Mouse (Mus musculus) T-helper 1 cell (primary cell): ENCODE data around the gene Cldn4.

ENCODE experiments used
- in situ Hi-C: fragments of 300-600 bp; cut with MboI, MseI; formaldehyde crosslinking; loops from one replicate; pipeline ENCODE4 v1.15.1; 2025; ENCODE audit warnings: high pct_unique_total_duplicates

Cldn4 gene

DNA sequence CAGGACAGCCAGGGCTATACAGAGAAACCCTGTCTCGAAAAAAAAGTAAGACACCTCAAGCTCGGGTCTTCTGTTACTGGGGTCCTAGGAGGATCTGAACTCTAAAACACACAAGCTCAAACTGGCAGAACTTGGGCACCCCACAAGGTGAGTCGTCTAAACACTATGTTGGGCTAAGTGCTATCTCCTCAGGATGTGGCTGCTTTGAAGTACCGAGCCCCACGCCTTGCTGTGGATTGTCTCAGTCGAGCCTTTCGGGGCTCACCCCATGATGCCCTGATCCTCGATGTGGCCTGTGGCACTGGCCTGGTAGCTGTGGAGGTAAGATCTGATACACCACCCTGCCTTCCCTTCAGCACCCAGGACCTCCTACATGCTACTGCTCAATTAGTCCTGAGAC lies 13.5 kb downstream of the Cldn4 start:
- in situ Hi-C loops, result no loop called here

DNA sequence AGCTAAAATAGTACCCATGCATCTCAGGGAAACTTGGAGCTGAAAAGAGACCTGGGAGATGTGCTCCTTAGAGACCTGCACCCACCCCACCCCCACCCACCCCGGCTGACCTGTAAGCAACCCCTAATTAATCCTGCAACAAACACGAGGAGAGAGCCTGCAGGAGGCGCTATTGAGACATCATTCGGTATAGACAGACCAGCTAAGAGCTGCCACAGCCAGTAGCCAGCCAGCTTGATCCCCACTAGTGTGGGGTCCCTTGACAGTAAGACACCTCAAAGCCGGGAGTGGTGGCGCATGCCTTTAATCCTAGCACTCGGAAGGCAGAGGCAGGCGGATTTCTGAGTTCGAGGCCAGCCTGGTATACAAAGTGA lies 13.8 kb downstream of the Cldn4 start:
- in situ Hi-C loops, result no loop called here

DNA sequence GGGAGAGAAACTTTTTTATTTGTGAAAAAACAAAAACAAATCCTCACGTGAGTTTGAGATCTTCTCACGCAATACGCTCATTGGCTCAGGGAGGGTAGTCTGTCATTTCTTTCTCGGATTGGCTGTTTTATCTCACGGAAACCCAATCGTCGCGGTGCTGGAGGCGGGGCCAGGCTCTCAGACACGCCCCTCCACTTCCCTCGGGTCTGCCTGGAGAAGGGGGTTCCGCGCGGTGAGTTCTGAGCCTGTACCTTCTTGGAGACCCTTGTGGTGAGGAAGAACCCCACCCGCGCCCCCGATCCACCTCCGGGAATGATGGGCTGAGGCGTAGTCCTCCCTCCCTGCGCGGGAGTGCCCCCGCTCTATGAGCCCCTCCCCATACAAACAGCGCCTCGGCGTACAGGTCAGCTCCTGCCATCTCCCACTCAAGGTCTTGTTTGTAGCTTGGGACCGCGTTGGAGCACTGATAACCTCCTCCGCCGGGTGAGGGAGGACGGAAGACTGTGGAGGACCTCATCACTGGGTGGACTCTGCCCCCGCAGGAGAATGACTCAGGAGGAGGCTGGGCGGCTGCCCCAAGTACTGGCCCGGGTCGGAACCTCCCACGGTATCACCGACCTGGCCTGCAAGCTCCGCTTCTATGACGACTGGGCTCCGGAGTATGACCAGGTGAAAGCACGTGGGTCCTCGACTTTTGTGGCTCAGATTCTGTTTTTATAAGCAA lies 14.4 kb downstream of the Cldn4 start, which contains the start of gene Mettl27:
Mettl27 (plus strand) TSS at position 190 of the 724 bp plus-strand sequence.
- in situ Hi-C loops, result no loop called here

DNA sequence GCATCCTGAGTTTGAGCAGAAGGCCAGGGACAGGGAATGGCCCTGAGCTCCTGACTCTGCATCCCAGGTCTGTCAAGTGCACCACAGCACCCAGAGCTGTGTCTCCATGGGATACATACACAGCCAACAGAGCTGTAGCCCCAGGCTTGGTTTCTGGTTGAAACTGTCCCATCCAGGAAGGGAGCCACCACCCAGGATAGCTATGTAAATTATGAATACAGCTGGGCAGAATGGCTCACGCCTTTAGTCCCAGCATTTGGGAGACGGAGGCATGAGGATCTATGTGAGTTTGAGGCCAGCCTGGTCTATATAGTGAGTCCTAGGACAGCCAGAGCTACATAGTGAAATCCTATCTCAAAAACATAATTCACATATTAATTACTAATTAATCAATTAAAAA lies 16.7 kb downstream of the Cldn4 start:
- in situ Hi-C loops, result no loop called here

DNA sequence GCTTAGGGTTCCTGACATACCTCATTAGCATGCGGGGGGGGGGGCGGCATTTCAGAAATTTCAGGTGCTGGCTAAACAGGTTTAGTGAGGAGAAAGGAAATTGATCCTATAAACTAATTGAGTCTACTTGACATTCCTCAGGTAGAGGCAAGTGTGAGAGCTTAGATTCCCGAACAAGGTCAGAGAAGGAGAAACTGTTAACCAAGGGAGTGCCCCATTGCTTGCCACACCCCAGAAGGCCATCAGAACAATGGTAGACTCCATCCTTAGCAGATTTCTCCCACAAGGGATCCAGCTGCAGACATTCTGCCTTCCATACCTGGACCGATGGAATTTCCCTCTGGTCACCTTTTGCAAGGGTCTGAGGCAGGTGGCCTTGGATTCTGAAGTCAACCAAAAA lies 20.0 kb downstream of the Cldn4 start:
- in situ Hi-C loops, result no loop called here

DNA sequence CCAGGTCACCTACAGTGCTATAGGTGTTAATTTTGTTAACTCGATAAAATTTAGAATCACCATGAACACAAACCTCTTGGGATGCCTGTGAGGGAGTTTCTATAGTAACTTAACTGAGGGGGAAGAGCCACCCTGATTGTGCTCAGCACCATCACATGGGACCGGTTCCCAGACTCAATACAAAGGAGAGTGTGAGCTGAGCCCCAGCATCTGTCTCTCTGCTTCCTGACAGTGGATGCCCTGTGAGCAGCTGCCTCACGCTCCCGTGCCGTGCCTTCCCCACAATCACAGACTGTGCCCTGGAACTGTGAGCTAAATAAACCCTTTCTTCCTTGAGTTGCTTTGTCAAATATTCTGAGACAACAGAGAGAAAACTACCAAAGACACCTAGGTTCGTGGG lies 23.6 kb downstream of the Cldn4 start:
- in situ Hi-C loops, result no loop called here

DNA sequence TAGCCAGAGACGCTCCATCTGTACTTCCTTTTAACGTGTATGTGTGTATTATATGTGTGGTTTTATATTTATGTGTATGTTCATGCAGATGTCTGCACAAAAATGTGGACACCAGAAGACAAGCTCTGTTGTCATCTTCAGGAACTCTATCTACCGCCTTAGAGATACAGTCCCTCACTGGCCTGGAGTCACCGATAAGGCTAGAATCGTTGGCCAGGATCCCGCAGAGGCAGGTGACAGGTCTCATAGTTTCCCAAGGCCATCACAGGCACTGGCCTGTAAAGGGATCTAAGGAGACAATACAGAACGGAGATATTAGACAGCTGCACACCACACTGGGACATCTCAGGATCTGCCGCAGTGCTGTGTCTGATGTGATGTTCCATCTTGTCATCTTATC lies 25.6 kb downstream of the Cldn4 start:
- in situ Hi-C loops, result no loop called here

DNA sequence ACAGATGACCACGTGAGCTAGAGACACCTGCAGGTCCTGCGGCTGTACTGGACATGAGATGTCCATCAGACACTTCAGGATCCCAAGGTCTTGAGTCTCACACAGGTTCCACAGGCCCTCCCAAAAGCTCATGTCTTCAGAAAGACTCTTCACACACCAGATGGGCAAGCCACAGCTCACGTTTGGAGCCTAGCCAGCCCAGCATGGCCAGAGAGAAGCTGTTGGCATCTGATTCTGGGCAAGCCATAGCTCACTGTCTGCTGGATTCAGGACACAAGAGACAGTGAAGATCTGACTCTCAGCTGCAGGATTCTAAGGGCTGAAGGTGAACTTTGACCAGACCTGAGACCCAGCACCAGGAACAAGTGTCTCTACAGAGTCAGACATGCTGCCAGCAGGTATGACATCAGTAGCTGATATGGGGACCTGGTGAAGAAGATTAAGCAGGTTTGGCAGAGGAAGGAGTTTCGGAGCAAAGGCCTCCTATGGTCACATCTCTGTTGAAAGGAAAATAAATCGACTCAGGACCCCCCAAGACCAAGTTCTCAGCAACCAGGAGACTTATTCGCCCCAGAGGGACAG lies 26.5 kb downstream of the Cldn4 start:
- in situ Hi-C loops, result no loop called here

DNA sequence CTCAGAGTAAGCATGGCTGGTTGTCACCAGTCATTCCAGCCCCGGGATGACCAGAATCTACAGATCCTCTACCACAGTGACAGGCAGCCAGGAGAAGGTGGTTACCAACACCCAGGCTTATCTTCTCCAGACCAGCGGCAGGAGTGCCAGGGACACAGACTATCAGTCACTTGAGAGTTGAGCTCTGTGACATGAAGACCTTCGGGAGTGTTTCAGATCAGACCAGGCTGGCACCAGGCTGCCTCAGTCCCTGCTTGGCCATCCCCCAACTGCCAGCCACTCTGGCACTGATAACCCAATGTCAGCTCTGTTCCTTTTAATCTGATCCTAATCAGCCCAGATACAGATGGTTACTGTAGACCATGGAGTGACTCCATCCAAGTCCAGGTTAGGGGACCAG lies 27.6 kb downstream of the Cldn4 start:
- in situ Hi-C loops, result loop anchor here (5.0 kb wide), 1 partner anchor 48 kb away; no protein-coding TSS in a partner anchor

DNA sequence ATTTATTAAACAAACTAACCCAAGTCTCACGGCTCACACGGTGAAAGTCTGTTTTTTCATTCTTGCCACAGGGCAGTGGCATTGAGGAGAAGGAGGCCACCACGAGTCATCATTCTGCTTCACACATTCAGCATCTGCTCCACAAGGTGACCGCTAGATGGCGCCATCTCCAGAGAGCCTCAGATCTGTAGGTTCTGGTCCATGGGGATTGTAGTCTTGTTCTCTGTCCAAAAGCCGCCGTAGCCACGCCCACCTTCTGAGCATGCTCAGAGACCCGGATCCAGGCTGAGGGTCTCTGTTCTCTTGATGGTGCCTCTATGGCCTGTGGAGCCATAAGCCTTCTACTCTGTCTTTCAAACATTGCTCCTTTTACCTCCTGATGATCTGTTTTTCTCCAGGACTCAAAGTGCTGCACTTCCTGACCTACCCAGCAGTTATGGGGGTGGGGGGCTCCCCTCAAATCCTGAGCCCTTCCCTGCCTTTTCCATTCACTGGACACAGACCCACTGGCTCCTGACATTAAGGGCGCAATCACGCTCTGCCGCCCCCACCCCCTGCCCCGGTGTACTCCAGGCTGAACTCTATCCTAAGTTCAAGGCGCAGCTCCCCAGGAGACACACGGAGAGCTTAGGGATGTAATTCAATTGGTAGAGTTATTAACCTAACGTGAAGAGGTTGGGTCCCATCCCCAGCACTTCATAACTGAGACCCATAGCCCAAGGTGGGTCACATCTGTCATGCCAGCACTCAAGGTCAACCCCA lies 28.5 kb downstream of the Cldn4 start:
- in situ Hi-C loops, result loop anchor here (5.0 kb wide), 1 partner anchor 49 kb away; no protein-coding TSS in a partner anchor

DNA sequence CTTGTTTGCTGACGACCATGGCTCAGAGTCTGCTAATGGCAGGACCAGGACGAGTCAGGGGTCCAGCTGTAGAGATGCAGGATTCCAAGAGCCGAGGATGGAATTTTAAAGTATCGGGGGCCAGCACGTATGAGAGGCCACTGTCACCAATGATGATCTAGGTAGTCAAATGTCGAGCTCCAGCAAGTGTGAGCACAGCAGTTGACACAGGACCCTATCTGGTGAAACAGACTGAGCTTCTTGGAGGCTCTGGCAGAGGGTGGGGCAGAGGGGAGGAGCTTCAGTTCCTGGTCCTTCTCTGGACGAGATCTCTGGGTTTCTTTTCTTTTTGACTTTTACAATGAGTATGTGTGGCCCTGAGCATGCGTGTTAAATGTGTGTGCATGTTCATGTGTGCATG lies 31.4 kb downstream of the Cldn4 start, which contains the start of gene Cldn13:
Cldn13 (minus strand) TSS at position 216 of the 400 bp plus-strand sequence.
- in situ Hi-C loops, result loop anchor here (5.0 kb wide), 1 partner anchor 52 kb away; no protein-coding TSS in a partner anchor

DNA sequence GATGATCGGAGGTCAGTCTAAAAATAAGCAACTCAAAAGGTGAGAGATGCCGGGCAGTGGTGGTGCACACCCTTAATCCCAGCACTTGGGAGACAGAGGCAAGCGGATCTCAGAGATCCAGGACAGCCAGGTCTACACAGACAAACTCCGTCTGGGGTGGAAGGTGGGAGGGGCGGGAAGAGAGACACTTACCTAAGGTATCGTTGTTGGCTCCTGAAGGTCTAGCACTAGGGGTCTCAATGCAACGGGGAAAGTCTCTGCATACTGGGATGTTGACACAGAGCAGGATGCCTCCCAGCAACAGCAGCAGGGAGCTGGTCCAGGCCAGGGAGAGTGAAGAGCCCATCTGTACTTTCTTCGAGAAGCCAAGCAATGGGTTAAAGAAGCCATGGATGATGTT lies 32.2 kb downstream of the Cldn4 start:
- in situ Hi-C loops, result no loop called here

DNA sequence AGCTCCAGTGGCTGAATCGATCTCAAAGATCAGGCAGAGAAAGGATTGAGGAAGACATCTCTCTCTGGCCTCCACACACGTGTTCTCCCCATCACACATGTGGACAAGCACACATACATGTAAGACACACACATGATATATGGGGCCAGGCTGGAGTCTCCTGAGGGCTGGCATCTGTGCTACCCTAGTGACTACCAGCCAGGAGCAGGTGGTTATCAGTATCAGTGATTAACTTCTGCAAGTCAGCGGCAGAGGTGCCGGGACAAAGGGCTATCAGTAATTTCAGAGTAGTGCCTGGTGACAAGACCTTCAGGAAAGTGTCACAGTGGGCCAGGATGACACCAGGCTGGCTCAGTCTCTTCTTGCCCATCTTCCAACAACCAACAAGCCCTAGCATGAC lies 33.0 kb downstream of the Cldn4 start:
- in situ Hi-C loops, result no loop called here

DNA sequence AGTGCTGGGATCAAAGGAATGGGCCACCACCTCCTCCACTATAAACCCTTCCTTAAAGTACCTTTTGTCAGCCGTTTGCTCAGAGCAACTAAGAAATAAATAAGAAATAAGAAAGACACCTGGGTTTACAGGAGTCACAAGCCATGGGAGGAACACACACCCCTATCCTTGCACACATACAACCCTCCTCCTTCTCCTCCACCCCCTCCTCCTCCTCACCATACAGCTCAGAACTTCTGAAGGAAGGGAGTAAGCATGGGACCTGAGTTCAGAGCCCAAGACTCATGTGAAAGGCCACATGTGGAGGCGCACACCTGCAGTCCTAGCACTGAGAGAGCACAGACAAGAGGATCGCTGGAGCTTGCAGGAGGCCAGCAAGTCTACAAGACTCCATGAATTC lies 33.4 kb downstream of the Cldn4 start:
- in situ Hi-C loops, result no loop called here

DNA sequence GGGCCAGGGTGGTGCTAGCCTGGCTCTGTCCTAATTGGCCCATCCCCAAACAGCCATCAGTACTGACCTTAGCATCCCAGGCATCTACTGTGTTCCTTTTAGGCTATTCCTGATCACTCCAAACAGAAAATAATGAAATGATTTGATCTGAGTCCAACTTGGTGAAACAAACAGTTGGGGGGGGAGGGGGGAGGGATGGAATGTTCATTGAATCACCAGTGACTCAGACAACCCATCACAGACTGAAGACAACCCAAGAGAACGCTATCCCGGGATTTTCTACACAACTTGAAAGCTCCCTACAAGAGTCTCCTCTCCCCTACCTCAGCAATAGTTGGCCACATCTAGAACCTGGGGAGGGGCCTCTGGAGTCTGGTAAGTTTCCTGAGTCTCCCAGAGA lies 34.8 kb downstream of the Cldn4 start:
- in situ Hi-C loops, result no loop called here

DNA sequence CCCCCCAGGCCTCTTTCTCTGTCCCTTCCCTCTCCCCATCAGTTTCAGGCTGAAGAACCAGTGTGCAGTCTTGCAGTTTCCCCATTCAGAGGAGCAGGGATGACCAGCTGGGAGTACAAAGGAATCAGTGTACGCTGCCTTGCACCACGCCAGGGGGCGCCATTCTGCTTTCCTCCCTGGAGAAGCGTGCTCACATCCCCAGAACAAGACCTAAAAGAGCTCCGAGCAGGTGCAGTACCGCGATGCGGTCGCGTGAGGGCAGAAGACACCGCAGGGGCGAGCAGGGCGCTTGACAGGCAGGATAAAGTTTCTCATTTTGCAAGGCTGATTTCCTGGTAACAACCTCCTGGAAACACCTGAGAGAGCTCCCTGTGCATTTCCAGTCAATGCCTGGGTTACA lies 39.6 kb downstream of the Cldn4 start:
- in situ Hi-C loops, result no loop called here

DNA sequence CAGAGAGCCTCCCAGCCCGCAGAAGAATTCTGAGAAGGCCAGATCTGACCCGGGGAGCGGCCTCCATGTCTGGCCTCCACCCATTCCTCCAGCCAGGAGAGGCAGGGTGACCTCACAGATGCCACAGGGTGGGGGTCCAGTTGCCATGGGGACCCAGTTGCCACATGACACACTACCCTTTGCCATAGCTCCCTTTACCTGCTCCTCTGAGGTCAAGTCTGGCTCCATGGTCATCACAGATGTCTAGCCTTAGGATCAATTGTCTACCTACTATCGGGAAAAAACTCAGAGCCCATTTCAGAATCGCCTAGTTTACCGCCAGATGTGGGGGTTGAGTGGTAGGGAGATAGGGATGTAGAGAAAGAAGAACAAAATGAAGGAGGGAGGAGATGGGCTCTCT lies 40.1 kb downstream of the Cldn4 start, which contains the start of gene Tmem270:
Tmem270 (minus strand) TSS at position 101 of the 400 bp plus-strand sequence.
- in situ Hi-C loops, result no loop called here

DNA sequence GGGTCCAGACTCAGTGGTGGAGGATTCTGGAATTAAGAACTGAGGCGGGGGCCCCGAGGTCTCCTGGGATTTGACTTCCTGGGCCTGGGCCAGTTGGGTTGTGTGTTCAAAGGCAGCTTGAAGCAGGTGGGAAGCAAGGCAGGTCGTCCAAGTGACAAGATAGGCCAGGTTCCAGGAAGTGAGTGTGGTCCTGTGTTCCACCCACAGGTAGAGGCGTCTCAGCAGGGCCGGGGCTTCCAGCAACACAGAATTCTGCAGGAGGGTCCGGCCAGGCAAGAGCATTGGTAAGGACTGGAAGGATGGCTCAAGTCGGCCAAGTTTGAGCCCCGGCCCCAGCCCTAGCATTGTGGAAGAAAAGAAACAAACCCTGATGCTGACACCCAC lies 45.1 kb downstream of the Cldn4 start:
- in situ Hi-C loops, result no loop called here

DNA sequence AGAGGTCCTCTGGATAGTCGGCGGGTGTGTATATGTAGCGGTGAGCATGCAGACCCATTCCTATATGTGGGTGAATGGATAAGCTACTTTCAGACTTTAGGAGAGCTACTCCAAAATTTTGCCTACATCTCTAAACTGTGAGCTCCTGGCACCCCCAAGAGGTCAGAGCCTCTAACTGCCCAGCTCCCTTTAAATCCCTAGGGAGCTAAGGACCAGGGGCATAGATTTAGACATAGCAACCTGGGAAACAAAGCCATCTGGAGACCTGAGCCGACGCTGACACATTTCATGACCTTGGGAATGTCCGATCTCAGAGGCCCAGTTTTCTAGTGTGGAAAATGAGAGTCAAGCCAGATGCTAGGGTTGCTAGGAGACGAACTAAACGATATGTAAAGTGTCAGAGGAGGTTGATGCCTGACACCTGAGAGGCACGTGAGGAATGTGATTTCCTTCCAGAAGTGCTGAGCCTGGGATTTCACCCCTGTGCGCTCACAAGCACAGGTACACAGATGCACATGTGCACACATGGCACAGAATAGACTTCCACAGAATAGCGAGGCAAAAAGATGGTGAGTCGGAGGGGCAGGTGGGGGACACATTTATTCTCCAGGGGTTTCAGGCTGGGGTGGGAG lies 45.6 kb downstream of the Cldn4 start:
- in situ Hi-C loops, result no loop called here

DNA sequence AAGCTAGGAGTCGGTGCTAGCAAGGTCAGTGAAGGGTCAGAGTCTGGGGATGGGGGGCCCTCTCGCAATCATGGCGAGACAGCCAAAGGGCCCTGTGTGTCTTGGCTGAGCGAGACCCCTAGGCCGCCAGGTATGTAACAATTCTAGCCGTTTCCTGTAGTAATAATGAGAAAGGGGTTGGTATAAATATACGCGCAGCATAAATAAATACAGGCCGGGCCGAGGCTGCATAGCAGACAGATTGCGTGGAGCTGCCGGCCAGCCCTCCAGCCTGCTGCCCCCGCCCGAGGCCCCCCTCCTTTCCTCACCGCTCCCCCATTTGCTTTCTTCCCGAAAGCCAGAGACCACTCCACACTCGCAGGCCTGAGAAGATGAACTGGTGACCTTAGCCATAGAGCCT lies 49.1 kb downstream of the Cldn4 start:
- in situ Hi-C loops, result no loop called here

DNA sequence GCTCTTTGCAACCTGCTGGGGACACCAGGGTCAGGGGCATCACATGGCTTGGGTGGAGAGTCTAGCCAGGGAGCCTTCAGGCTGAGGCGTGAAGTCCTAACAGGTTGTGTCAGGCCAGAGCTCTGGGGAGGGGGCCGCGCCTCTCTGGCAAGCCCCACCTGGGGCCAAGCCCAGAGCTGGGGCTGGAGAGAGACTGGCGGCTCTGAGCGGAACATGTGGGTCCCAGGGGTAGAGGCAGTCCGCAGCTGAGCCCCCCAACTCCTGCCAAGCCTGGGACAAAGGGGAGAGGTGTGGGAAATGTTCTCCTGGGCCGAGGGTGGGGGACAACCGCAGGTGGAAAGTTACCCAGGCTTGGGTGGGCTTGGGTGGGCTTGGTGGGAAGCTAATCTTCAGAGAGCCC lies 49.8 kb downstream of the Cldn4 start:
- in situ Hi-C loops, result no loop called here

DNA sequence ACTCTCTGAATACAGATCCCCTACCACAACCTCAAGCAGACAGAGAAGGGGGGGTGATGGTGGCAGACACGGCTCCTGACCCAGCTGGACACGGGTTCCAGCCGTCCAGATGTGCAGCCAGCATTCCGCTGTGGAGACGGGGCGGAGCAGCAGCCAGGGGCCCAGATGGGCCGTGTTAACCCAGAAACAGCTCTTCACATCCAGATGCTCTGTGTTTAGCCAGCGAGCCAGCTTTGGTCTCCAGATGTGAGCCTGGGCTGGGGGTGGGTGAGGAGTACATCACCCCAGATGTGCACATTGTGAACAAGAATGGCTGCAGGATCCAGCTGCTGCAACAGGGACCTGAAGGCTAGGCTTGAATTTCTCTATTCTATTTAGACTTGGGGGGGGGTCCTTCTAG lies 51.4 kb downstream of the Cldn4 start:
- in situ Hi-C loops, result no loop called here
